Mouse (Mus musculus) brain, embryonic 14.5 days (tissue): ENCODE measurements around the gene Pigo.

Experiments
- CTCF ChIP-seq: fragments of 200-500 bp; IDR thresholded peaks from 2 replicates; pipeline ENCODE4 v1.5.1; 2012; ENCODE audit warnings: inconsistent platforms, mild to moderate bottlenecking, moderate library complexity, borderline replicate concordance; ENCODE audit not compliant: insufficient read depth, insufficient read length; ENCODE audit errors: extremely low read depth
- POLR2A ChIP-seq: fragments of 200-500 bp; IDR thresholded peaks from 2 replicates; pipeline ENCODE4 v1.6.1; 2012; ENCODE audit warnings: mild to moderate bottlenecking, inconsistent platforms, borderline replicate concordance; ENCODE audit not compliant: poor library complexity, insufficient read depth, insufficient read length, severe bottlenecking; ENCODE audit errors: extremely low read depth

- TF ChIP-seq POLR2A (no peak), CTCF (no peak)
Measured at GRCm38 (mm10) chr4:43033481-43033880, 7.9 kb upstream of the Pigo start.
